Mouse (Mus musculus): ENCODE data around the gene LTO1. TPM values are rescaled to one million over a fixed set of nuclear protein-coding genes. Genes with fewer than 3 reads are reported as not detected.

Gene LTO1
- total RNA-seq, 2 experiments from 2014 or later = 14.5 to 49.5 TPM

GRCm38 (mm10) chr7:144907793-144908192 is 7.1 kb upstream of the LTO1 start:
- ATAC-seq (ENCODE audit: poor library complexity, severe bottlenecking) = no peak

GRCm38 (mm10) chr7:144908705-144909104 is 6.2 kb upstream of the LTO1 start:
- ATAC-seq (ENCODE audit: poor library complexity, severe bottlenecking) = no peak

- ATAC-seq (ENCODE audit: poor library complexity, severe bottlenecking) = no peak
Measured at GRCm38 (mm10) chr7:144911121-144911520, 3.8 kb upstream of the LTO1 start.

- ATAC-seq (ENCODE audit: poor library complexity, severe bottlenecking) = no peak
Measured at GRCm38 (mm10) chr7:144912897-144913296, 2.0 kb upstream of the LTO1 start.

GRCm38 (mm10) chr7:144914296-144914947 is 478 bp upstream of the LTO1 start:
- ATAC-seq (ENCODE audit: poor library complexity, severe bottlenecking) = peak; percentile 86

GRCm38 (mm10) chr7:144918823-144919222 is 3.9 kb downstream of the LTO1 start:
- no peak for ATAC-seq (ENCODE audit: poor library complexity, severe bottlenecking)

GRCm38 (mm10) chr7:144927591-144927990 is 12.7 kb downstream of the LTO1 start:
- ATAC-seq (ENCODE audit: poor library complexity, severe bottlenecking) = no peak

GRCm38 (mm10) chr7:144928009-144928888 is 13.3 kb downstream of the LTO1 start:
- ATAC-seq (ENCODE audit: poor library complexity, severe bottlenecking) = no peak

GRCm38 (mm10) chr7:144928889-144929210 is 13.9 kb downstream of the LTO1 start:
- no peak for ATAC-seq (ENCODE audit: poor library complexity, severe bottlenecking)

- ATAC-seq (ENCODE audit: poor library complexity, severe bottlenecking) = no peak
Measured at GRCm38 (mm10) chr7:144929506-144929905, 14.6 kb downstream of the LTO1 start.

GRCm38 (mm10) chr7:144929931-144930330 is 15.0 kb downstream of the LTO1 start:
- ATAC-seq (ENCODE audit: poor library complexity, severe bottlenecking) = no peak

GRCm38 (mm10) chr7:144931778-144932177 is 16.9 kb downstream of the LTO1 start:
- ATAC-seq (ENCODE audit: poor library complexity, severe bottlenecking) = peak; percentile 23; the same call in 1 of the 2 replicates

GRCm38 (mm10) chr7:144932389-144932937 is 17.6 kb downstream of the LTO1 start:
- peak; percentile 72 for ATAC-seq (ENCODE audit: poor library complexity, severe bottlenecking)

- no peak for ATAC-seq (ENCODE audit: poor library complexity, severe bottlenecking)
Measured at GRCm38 (mm10) chr7:144933336-144933735, 18.4 kb downstream of the LTO1 start.

- ATAC-seq (ENCODE audit: poor library complexity, severe bottlenecking) = no peak
Measured at GRCm38 (mm10) chr7:144933796-144934195, 18.9 kb downstream of the LTO1 start.

- no peak for ATAC-seq (ENCODE audit: poor library complexity, severe bottlenecking)
Measured at GRCm38 (mm10) chr7:144934901-144935300, 20.0 kb downstream of the LTO1 start.

- no peak for ATAC-seq (ENCODE audit: poor library complexity, severe bottlenecking)
Measured at GRCm38 (mm10) chr7:144935563-144935962, 20.7 kb downstream of the LTO1 start.

GRCm38 (mm10) chr7:144936311-144936880 is 21.5 kb downstream of the LTO1 start:
- no peak for ATAC-seq (ENCODE audit: poor library complexity, severe bottlenecking)

GRCm38 (mm10) chr7:144937490-144937889 is 22.6 kb downstream of the LTO1 start:
- ATAC-seq (ENCODE audit: poor library complexity, severe bottlenecking) = peak; percentile 75

- 0 out of 2 replicates have a peak, but pooled peaks have one; percentile 1 for ATAC-seq (ENCODE audit: poor library complexity, severe bottlenecking)
Measured at GRCm38 (mm10) chr7:144937899-144938517, 23.1 kb downstream of the LTO1 start.

Measured in megakaryocyte, adult 5-6 weeks (primary cell).